Mouse (Mus musculus) heart, postnatal 0 days (tissue): Measurements from ENCODE around the gene Tubb2a. TPM values are rescaled to one million over a fixed set of nuclear protein-coding genes. Genes with fewer than 3 reads are reported as not detected.

ENCODE experiments used
- ATAC-seq: fragments of 200-750 bp; cut with Nextera tagmentation; 2 replicates; pipeline ENCODE4 v1.8.0; 2017; ENCODE audit warnings: low read depth, moderate number of reproducible peaks, moderate library complexity; ENCODE audit not compliant: insufficient read depth
- DNase-seq: peaks from one replicate; pipeline ENCODE4 v3.0.0-alpha.2; 2016; ENCODE audit warnings: low spot score
- H3K27ac ChIP-seq: fragments of 300-500 bp; sonication (generic); 2 replicates; pipeline ENCODE4 v1.5.1; 2014; ENCODE audit warnings: low read depth, mild to moderate bottlenecking
- H3K27me3 ChIP-seq: fragments of 300-500 bp; sonication (generic); 2 replicates; pipeline ENCODE4 v1.6.1; 2014; ENCODE audit warnings: low read length, mixed read lengths; ENCODE audit not compliant: control insufficient read depth, insufficient read depth
- H3K36me3 ChIP-seq: fragments of 300-500 bp; sonication (generic); replicated peaks from 2 replicates; pipeline ENCODE4 v1.6.1; 2014; ENCODE audit warnings: low read length, mixed read lengths; ENCODE audit not compliant: control insufficient read depth, insufficient read depth
- H3K4me1 ChIP-seq: fragments of 300-500 bp; sonication (generic); 2 replicates; pipeline ENCODE4 v1.6.1; 2014; ENCODE audit warnings: antibody characterized with exemption; ENCODE audit not compliant: control insufficient read depth, insufficient read depth
- H3K4me2 ChIP-seq: fragments of 300-500 bp; sonication (generic); 2 replicates; pipeline ENCODE4 v1.6.1; 2014; ENCODE audit warnings: low read depth, mild to moderate bottlenecking, low read length, moderate library complexity
- H3K4me3 ChIP-seq: fragments of 300-500 bp; sonication (generic); 2 replicates; pipeline ENCODE4 v1.5.1; 2014; ENCODE audit warnings: low read depth, low read length
- H3K9ac ChIP-seq: fragments of 300-500 bp; sonication (generic); replicated peaks from 2 replicates; pipeline ENCODE4 v1.6.1; 2014; ENCODE audit warnings: low read depth, low read length, mixed read lengths
- H3K9me3 ChIP-seq: fragments of 300-500 bp; sonication (generic); replicated peaks from 2 replicates; pipeline ENCODE4 v1.6.1; 2016; ENCODE audit warnings: low read length; ENCODE audit not compliant: control insufficient read depth
- CTCF ChIP-seq: IDR thresholded peaks from 2 replicates; pipeline ENCODE4 v1.5.1; 2016; ENCODE audit warnings: antibody characterized with exemption, control low read depth, low read depth
- EP300 ChIP-seq: IDR thresholded peaks from 2 replicates; pipeline ENCODE4 v1.6.1; 2016; ENCODE audit warnings: antibody characterized with exemption, low read depth
- WGBS: fragments of 180-500 bp; shearing (Covaris S2); extraction: QIAGEN DNeasy Blood & Tissue Kit; methylation state at CpG from one replicate; pipeline ENCODE4 v1.1.7; 2014; 5-methylcytosine and 5-hydroxymethylcytosine counted together
- polyA plus RNA-seq: library from polyadenylated mRNA; unstranded; fragments of >200 nt; fragmentation: Nextera tagmentation; extraction: Ambion mirVana; gene quantifications from 2 replicates; pipeline ENCODE4 v1.2.1, GENCODE M21; 2015
- total RNA-seq: library from RNA; depleted of rRNA; stranded (reverse); fragments of >200 nt; gene quantifications from 2 replicates; pipeline ENCODE4 v1.2.3, GENCODE M21; 2014; ENCODE audit warnings: low replicate concordance

The Tubb2a gene
- total and polyA plus RNA-seq, 2 experiments from 2014 or later = 105 to 291 TPM

GRCm38 (mm10) chr13:34072847-34073246 lies 5.0 kb downstream of the Tubb2a start:
- ATAC-seq (no peak), DNase-seq (no peak)
- no peak overlapping the region for H3K27ac ChIP-seq
- peaks cover 29% of the 10 kb centered on the region; the same call in 1 of the 2 replicates for H3K36me3 ChIP-seq
- no peak overlapping the region for H3K4me3 ChIP-seq
- 76% methylated on average over 3 of the region's 3 CpGs for WGBS
- no peaks in the 10 kb centered on the region for H3K27me3 ChIP-seq
- H3K9me3 ChIP-seq = no peaks in the 10 kb centered on the region
- H3K4me1 ChIP-seq = 0 out of 2 replicates have a peak, but pooled peaks cover 9% of the 10 kb centered on the region
- H3K9ac ChIP-seq = no peak overlapping the region
- H3K4me2 ChIP-seq = no peak overlapping the region
- TF ChIP-seq EP300 = no peak
- no peak for TF ChIP-seq CTCF

- DNase-seq (no peak), ATAC-seq (no peak)
- TF ChIP-seq CTCF (no peak), EP300 (no peak)
- Histone ChIP-seq H3K27me3 (no peaks in the 10 kb centered on the region), H3K9ac (no peak overlapping the region), H3K4me3 (no peak overlapping the region), H3K9me3 (no peaks in the 10 kb centered on the region), H3K36me3 (peaks cover 30% of the 10 kb centered on the region; the same call in 1 of the 2 replicates), H3K4me2 (no peak overlapping the region), H3K27ac (no peak overlapping the region), H3K4me1 (0 out of 2 replicates have a peak, but pooled peaks cover 5% of the 10 kb centered on the region)
- 88% methylated on average over 6 of the region's 6 CpGs for WGBS
These were observed 6.0 kb downstream of the Tubb2a start for GRCm38 (mm10) chr13:34071836-34072235.

- Histone ChIP-seq H3K9ac (no peak overlapping the region), H3K4me1 (no peaks in the 10 kb centered on the region), H3K9me3 (no peaks in the 10 kb centered on the region), H3K4me2 (no peak overlapping the region), H3K27ac (no peak overlapping the region), H3K27me3 (no peaks in the 10 kb centered on the region), H3K36me3 (peaks cover 23% of the 10 kb centered on the region; the same call in 1 of the 2 replicates), H3K4me3 (no peak overlapping the region)
- DNase-seq (no peak), ATAC-seq (no peak)
- TF ChIP-seq EP300 = no peak
- TF ChIP-seq CTCF = no peak
- 62% methylated on average over 4 of the region's 4 CpGs for WGBS
These were observed 7.5 kb downstream of the Tubb2a start for GRCm38 (mm10) chr13:34070296-34070695.

GRCm38 (mm10) chr13:34066351-34066750 lies 11.5 kb downstream of the Tubb2a start:
- Histone ChIP-seq H3K4me2 (no peak overlapping the region), H3K27ac (no peak overlapping the region), H3K4me1 (no peaks in the 10 kb centered on the region), H3K9ac (no peak overlapping the region), H3K27me3 (no peaks in the 10 kb centered on the region), H3K9me3 (no peaks in the 10 kb centered on the region), H3K4me3 (no peak overlapping the region), H3K36me3 (peaks cover 25% of the 10 kb centered on the region)
- no peak for DNase-seq
- TF ChIP-seq EP300 (no peak), CTCF (no peak)
- 68% methylated on average over 1 of the region's 1 CpGs for WGBS
- ATAC-seq = no peak

GRCm38 (mm10) chr13:34062466-34062865 lies 15.3 kb downstream of the Tubb2a start:
- Histone ChIP-seq H3K4me1 (no peaks in the 10 kb centered on the region), H3K27me3 (no peaks in the 10 kb centered on the region), H3K27ac (no peak overlapping the region), H3K4me3 (no peak overlapping the region), H3K9me3 (no peaks in the 10 kb centered on the region), H3K4me2 (no peak overlapping the region), H3K9ac (no peak overlapping the region), H3K36me3 (peaks cover 12% of the 10 kb centered on the region)
- DNase-seq (no peak), ATAC-seq (no peak)
- 78% methylated on average over 10 of the region's 10 CpGs for WGBS
- TF ChIP-seq CTCF (no peak), EP300 (no peak)

GRCm38 (mm10) chr13:34060061-34060460 lies 17.7 kb downstream of the Tubb2a start:
- no peak overlapping the region for H3K9ac ChIP-seq
- H3K4me3 ChIP-seq = no peak overlapping the region
- 67% methylated on average over 9 of the region's 9 CpGs for WGBS
- no peak overlapping the region for H3K27ac ChIP-seq
- no peaks in the 10 kb centered on the region for H3K9me3 ChIP-seq
- no peak overlapping the region for H3K4me2 ChIP-seq
- H3K36me3 ChIP-seq = peaks cover 31% of the 10 kb centered on the region
- TF ChIP-seq CTCF (no peak), EP300 (no peak)
- no peaks in the 10 kb centered on the region for H3K4me1 ChIP-seq
- DNase-seq (no peak), ATAC-seq (no peak)
- H3K27me3 ChIP-seq = no peaks in the 10 kb centered on the region
